Mouse (Mus musculus): ENCODE results near the gene Guk1.

DNA sequence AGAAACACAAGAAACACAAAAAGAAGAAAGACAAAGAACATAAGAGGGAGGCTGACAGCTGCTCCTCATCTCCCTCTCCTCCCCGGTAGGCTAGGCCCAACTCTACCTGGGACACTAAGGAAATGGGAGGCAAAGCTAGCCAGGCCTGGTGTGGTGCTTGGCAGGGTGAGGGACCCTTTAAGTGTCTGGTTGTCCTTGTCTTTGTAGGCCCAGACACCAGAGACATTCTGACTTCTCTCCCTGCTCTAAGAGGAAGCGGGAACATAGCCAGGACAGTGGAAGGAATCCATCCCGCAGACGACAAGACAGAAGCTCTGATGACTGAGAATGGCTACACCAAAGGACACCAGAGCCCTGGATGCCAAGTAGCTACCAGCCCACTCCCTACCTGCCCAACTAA, 18.0 kb upstream of the Guk1 start:
- TF ChIP-seq CTCF (IDR thresholded peaks at IDR 0.05; ENCODE audit: low read depth) (no peak), EP300 (IDR thresholded peaks at IDR 0.05; ENCODE audit: low read depth) (no peak)

All from liver, embryonic 14.5 days (tissue).